Mouse (Mus musculus) ZHBTc4 (cell line): Measurements from ENCODE around the gene Chil5.
"Not testable (repeated sequence)": the region's sequence is repeated elsewhere in the genome, so short reads cannot be mapped to it uniquely, and the experiment has no call there.

Experiments used
- DNase-seq: peaks from one replicate; pipeline ENCODE4 v3.0.0-alpha.2; 2011; ENCODE audit warnings: low read depth, low spot score

Chil5 gene

DNA sequence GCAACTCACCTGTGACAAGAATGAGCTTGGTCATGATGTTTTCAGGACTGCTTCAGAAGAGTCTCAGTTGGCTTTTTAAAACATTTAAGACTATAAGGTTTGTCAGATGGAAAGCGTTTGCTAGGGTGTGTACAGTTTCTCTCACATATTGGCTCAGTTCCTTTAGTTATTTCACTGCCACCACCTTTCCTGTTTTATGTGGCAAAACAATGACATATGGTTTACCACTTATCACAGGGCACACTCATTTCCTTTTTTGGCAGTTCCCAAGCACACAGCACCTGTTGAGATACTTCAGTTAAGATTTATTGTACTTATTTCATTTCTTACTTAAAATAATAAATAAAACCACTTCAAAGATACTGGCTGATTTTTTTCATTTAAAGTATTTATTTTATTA is at the start of gene Chil5:
Chil5 (minus strand) TSS at position 34 of the 400 bp plus-strand sequence.
- DNase-seq: no peak

DNA sequence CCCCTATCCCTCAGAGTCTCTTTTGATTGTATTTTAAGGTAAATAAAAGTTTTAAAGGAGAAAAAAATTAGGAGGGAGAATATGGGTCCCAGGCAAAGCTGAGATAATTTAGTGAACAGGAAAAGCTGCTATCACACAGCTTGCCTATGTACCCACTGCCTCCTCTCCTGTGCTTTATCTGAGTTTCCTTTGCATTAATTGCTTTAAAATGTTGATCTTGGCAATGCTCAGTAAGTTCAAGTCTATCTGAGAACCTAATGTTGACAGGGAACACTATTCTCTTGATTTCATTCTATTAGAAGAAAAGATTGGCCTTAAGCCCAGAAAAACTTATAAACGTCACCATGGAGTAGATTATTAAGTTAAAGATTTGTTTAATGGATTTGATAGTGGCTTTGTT is 42.2 kb upstream of the Chil5 start:
- no peak for DNase-seq

DNA sequence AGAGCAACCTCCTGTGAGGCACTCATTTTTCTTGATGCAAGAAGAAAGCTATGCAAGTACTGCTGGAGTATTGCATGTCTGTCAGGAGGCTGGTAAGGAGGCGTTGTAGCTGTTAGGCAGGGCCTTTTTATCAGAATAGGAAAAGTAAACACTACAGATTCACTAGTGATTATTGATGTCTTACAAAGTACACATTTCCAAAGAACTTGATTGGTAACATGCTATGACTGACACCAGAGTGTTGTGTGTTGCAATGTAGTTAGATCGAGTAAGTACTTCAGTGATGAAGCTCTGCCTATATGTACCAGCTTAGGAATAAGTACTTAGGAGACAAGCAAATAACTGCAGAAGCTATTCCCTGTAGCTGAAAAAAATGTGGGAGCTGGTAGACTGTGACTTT is 38.4 kb upstream of the Chil5 start:
- DNase-seq: no peak

DNA sequence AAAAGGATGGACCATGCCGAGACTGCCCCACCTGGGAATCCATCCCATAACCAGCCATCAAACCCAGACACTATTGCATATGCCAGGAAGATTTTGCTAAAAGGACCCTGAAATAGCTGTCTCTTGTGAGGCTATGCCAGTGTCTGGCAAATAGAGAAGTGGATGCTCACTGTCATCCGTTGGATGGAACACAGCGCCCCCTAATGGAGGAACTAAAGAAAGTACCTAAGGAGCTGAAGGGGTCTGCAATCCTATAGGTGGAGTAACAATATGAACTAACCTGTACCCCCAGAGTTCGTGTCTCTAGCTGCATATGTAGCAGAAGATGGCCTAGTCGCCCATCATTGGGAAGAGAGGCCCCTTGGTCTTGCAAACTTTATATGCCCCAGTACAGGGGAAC is 35.1 kb upstream of the Chil5 start:
- DNase-seq: peak; percentile 68

DNA sequence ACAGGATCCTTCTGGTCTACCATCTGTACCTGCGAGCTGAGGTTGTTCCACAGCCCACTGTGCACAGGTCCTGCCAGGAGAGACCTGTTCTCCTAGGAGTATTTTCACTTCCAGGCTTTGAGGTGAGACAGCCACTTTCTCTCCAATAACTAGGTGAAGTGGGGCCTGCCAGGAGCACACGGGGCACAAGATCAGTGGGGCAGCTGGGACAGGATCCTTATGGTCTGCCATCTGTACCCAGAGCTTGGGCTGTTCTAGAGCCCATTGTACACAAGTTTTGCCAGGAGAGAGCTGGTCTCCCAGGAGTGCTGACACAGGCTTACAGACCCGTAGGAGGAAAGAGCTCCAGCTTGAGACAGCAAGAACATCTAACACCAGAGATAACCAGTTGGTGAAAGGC is 25.4 kb upstream of the Chil5 start:
- no peak for DNase-seq

DNA sequence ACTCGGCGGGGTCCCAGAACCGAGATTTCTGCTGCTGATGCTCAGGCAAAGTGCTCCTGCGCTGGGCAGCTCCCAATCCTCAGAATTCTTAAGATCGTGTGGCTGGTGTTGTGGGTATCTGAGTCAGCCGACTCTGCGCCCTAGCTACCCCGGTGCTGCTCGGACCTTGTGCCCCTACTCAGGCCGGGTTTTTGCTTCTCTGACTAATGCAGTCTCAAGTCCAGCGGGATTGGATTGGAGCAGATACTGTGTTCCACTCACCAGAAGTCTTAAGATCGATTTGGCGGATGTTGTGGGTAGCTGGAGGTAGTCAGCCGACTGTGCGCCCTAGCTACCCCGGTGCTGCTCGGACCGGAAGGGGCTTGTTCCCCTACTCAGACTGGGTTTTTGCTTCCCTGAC is 19.3 kb upstream of the Chil5 start:
- DNase-seq: peak; percentile 67

DNA sequence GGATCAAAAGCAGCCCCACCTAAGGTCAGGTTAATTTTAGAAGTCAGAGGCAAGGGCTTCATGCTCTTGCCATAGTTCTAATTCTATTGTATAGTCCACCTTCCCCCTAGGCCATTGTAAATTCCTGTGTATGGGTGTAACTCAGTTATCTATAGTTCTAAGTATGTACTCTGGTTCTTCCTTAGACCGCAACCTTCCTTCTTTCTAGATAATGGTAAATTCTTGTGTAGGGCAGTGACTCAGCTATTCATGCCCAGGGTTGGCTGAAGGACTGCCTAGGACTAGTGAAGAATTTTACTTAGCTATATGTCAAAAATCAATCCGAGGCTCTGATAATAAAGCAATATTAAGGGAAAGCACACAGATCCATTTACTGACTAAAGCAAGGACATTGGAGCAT is 7.7 kb upstream of the Chil5 start:
- peak; percentile 62 for DNase-seq

DNA sequence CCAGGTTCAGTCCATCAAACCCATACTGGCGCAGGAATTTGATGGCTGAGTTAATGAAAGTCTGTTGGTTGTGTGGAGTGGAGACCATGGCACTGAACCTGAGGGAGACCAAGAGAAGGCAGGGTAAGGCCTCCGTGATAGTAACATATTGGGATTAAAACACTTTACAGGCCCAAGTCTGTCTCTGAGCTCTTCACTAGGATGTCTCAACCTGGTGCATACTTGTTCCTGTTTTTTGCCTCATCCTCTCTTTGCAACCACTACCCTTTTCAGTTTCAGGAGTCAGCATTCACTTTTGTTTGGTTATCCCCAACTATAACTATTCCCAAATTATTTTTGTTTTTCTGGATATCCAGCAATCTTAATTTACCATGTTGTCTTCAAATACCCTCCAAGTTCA is 8.5 kb downstream of the Chil5 start:
- DNase-seq: no peak

DNA sequence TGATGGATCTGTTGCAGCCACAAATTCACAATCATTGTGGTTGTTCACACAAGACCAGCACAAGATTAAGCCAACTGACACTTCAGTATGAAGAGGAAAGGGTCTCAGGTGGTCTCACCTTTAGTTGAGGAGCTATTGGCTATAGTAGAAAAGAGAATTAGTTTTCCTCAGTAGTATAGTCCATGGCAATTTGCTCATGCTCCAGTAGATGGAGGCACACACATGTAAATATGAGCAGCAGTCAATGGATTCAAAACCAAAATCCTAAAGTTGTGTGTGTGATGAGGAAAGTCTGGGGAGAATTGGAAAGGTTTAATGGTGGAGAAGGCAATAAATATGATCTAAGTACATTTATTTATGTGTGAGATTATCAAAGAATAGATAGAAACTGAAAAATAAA is 10.8 kb downstream of the Chil5 start:
- no peak for DNase-seq

DNA sequence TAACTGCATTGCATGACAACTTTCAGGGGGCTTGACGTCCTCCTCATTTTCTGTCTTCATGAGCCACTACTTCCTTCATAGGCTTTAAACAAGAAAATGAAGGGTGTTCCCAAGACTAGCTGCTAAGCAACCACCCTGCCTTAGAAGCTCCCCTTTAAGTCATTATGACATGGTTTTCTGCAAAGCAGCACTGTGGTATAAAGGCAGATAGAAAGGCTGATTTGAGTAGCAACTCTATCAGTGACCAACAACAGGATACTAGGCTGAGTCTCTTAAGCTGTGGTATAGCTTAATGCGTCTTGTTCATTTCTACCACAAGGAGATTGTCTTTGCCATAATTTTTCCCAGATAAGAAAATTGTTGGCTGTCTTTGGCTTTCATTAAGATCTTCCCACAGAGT is 18.1 kb downstream of the Chil5 start, which contains the start of gene Pifo:
Pifo (minus strand) TSS at position 101 of the 400 bp plus-strand sequence.
- no peak for DNase-seq

DNA sequence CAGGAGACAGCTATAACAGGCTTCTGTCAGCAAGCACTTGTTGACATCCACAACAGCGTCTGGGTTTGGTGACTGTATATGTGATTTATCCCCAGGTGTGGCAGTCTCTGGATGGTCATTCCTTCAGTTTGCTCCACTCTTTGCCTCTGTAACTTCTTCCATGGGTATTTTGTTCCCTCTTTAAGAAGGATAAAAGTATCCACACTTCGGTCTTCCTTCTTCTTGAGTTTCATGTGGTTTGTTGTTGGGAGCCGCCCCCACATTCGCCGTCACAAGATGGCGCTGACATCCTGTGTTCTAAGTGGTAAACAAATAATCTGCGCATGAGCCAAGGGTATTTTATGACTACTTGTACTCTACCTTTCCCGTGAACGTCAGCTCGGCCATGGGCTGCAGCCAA is 29.3 kb downstream of the Chil5 start:
- DNase-seq: not testable (repeated sequence)

DNA sequence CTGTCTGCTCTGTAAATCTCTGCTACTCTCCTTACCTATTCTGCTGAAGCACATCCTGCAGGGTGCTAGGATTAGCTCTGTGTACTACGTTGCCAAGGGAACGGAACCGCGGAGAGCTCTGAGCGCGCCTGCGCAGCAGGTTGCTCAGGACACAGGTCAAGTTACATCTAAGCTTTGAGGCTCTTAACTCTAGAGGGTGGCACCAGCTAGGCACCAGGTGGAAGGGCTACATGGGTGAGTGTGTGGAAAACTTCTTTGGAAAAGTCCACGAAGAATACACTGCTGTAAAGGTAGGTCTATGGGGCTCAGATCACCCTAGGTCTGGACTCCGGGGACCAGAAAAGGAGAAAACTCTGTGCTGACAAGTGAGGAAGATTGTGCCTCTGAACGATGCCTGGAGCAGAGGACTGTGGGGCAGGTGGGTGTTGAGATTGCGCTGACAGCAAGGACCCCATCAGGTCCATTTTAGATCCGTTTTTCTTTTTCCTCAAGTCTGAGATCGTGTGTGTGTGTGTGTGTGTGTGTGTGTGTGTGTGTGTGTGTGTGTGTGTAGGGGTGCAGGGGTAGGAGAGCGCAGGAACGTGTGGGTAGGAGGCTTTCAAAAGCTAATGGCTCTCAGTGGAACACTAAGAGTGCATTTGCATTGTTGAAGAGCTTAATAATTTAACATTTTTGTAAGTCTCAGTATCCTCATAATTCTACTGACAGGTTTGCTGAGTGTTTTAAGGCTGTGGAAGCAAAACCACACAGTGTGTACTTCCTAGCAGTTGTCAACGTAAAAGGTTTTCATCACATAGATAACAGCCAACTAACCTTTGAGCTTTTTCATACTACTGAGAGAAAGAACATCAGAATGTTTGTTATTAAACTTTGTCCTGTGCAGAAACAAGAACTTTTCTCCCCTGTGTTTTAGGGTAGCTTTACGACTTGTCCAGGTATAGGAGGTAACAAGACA is 30.9 kb downstream of the Chil5 start:
- peak; percentile 88 for DNase-seq

DNA sequence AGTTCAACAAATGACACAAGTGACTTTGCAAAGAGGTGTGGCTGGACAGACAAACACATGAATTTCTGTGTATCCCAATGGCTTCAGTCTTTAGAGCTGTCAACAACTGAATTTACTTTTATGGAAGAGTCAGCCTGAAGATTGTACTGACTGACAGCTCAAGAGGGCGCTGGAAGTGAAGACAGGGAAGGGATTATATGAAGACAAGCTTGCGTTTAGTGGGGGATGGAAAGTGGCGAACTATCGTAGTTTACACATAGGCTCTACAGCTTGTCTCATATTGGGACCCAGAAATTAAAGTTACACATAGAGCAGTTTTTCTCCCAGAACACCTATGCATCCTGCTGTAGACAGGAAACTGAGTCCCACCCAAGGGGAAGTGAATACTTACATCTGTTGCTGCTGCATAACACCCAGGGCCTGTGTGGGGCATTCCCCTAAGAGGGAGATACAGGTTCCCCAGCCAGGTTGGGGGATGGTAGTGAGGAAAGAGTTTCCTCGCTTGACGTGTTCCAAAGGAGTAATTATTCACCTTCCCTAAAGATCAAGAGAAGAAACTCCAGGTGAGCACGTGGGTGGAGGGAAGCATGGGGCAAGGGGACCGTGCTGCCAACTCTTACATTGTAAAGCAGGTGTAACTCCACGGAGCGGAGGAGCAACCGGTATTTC is 31.8 kb downstream of the Chil5 start:
- DNase-seq: no peak

DNA sequence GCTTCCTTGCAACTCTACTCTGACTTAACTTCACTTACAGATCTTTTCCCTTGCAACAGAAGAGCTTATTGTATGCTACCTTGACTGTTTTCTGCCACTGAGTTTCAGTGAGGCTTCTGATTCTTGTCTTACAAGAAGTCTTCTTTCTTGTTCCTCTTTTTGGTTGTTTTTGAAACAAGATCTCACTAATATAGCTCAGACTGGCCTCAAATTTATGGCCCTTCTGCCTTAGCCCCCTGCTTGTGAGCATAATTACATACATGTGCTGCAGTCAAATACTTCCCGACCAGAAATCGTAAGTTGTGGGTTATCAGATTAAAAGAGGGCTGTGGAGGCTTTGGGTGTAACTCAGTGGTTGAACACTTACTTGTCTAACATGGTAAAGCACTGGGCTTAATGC is 37.9 kb downstream of the Chil5 start:
- no peak for DNase-seq

DNA sequence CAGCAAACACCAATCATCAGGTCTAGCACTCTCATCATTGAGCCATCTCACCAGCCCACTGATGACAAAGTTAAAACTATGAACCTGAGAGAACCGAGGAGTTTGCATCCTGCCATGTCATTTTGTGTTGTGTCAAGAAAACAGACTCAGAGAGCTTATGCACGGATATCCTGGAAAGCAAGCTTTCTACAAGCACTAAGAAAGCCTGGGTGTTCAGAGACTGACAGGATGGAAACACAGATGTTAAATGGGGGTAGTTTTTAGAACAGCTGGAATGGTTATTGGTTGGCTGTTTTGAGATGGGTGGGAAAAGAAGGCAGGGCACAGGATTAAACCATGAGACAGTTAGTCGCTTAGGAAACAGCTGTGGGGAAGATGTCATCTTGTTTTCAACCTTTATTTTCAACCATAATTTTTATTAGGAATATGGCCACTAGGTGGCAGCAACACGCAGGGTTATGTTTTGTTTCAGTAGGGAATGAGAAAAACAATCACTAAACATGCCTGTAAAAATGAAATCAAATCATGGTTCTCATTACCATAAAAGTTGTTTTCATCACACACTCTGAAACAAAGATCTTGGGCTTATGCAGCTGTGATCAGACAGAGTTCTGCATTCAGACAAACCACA is 40.8 kb downstream of the Chil5 start:
- peak; percentile 36 for DNase-seq

DNA sequence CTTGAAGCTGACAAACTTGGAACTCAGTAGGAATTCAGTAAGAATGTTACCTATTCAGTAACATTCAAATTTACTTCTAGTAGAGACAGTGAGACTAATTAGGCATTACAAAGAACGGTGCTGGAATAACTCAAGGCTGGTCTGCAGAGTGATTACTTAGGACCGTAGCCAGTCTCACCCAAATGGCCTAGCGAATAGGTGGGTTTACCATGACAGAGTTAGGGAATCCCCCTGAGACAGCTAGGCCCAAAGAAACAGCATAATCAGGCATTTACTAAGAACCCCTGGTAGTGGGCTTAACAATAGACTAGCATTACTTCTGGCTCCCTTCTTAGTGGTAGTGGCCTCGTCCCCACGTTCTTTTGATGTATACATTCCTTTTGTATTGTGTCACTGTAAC is 43.0 kb downstream of the Chil5 start:
- peak; percentile 80 for DNase-seq

DNA sequence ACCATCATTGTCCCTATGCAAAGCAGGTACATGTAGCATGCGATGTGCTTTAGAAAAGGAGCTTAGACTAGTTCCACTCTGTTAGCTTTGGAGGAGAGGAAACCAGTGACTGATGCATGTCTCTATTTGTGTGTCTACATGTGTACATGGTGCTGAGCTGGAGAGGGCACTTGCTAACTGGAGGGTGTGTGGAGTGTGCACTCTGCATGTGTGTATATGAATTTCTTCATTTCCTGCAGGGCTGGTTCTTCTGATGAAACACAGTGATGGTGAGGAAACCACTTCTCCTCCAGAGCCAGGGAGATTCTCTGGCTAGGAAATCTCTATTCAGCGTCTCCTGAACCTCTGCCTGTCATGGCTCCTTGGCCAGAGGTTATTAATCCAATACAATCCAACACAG is 58.4 kb downstream of the Chil5 start:
- DNase-seq: no peak

DNA sequence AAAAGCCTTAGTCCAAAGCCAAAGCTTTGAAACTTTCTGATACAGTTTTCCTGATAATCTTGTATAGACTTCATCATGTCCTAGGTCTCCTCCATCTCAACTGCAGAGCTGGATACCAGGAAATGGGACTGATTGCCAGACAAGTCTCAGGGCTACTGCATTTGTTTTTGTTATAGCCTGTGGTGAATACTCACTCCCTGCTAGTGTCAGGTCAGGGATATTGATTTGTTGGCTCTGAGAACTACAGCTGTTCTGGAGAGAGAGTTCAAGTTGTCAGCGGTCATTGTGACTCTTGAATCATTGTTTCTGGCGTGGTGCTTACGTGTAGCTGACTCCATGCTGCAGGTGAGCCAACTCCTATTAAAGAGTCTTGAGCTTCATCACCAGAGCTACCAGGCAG is 59.2 kb downstream of the Chil5 start, which contains the start of gene Ovgp1:
Ovgp1 (plus strand) TSS at position 301 of the 400 bp plus-strand sequence.
- no peak for DNase-seq

DNA sequence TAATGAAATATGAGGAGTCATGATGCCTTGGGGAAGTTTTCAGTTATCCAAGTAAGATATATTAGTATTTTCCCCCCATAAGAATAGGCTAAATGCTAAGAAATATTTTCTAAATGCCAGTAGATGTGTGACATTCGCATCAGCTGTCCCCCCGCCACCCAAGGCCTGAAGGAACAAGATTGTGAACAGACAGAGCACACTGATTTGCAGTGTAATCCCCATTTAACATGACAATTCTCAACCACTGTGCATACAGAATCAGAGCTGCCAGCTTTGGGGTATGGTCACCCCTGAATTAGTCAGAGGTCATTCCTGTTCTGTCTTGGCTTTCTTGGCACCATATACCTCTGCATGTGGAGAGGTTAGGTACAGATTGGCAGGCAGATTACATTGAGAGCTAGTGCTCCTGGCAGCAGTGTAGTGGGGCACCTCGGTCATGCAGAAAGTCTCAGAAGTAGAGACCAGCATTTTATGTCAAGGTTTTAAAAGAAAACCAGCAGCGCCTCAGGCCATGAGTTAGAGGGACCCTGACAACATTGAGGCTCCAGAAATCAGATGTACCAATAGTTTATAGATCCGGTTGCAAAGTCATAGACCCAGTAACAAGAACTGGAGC is 60.7 kb downstream of the Chil5 start:
- DNase-seq: no peak
